Mouse (Mus musculus) fibroblast of lung, adult 2 months (primary cell): ENCODE data around the gene Prrx2.

Source experiments
- DNase-seq: peaks from one replicate; pipeline ENCODE4 v3.0.0-alpha.2; 2011; ENCODE audit warnings: low read depth

Gene Prrx2

GRCm38 (mm10) chr2:30870863-30871262 is 36.1 kb downstream of the Prrx2 start:
- peak; percentile 98 for DNase-seq

GRCm38 (mm10) chr2:30872669-30873068 is 37.9 kb downstream of the Prrx2 start:
- DNase-seq, result no peak

GRCm38 (mm10) chr2:30874445-30874844 is 39.7 kb downstream of the Prrx2 start:
- DNase-seq, result no peak

GRCm38 (mm10) chr2:30875096-30875495 is 40.3 kb downstream of the Prrx2 start:
- no peak for DNase-seq

- DNase-seq, result peak; percentile 80
Observed at GRCm38 (mm10) chr2:30875621-30876432, 41.1 kb downstream of the Prrx2 start.

- DNase-seq, result no peak
Observed at GRCm38 (mm10) chr2:30879481-30879880, 44.7 kb downstream of the Prrx2 start.

- DNase-seq, result no peak
Observed at GRCm38 (mm10) chr2:30881215-30881614, 46.4 kb downstream of the Prrx2 start.

- DNase-seq, result no peak
Observed at GRCm38 (mm10) chr2:30884852-30885373, 50.1 kb downstream of the Prrx2 start.

- peak; percentile 61 for DNase-seq
Observed at GRCm38 (mm10) chr2:30885453-30886163, 50.8 kb downstream of the Prrx2 start.

GRCm38 (mm10) chr2:30891002-30891401 is 56.2 kb downstream of the Prrx2 start:
- DNase-seq, result no peak

- no peak for DNase-seq
Observed at GRCm38 (mm10) chr2:30893399-30893798, 58.6 kb downstream of the Prrx2 start.

- DNase-seq, result no peak
Observed at GRCm38 (mm10) chr2:30893946-30894345, 59.2 kb downstream of the Prrx2 start.

- no peak for DNase-seq
Observed at GRCm38 (mm10) chr2:30897291-30897690, 62.5 kb downstream of the Prrx2 start.

GRCm38 (mm10) chr2:30899397-30900069 is 64.8 kb downstream of the Prrx2 start:
- DNase-seq, result no peak

- no peak for DNase-seq
Observed at GRCm38 (mm10) chr2:30901646-30902160, 66.9 kb downstream of the Prrx2 start.

- no peak for DNase-seq
Observed at GRCm38 (mm10) chr2:30902256-30902655, 67.5 kb downstream of the Prrx2 start.

GRCm38 (mm10) chr2:30902726-30903722 is 68.3 kb downstream of the Prrx2 start:
- DNase-seq, result no peak

- no peak for DNase-seq
Observed at GRCm38 (mm10) chr2:30904231-30904630, 69.5 kb downstream of the Prrx2 start.

GRCm38 (mm10) chr2:30904991-30905390 is 70.2 kb downstream of the Prrx2 start:
- DNase-seq, result no peak

- DNase-seq, result no peak
Observed at GRCm38 (mm10) chr2:30905906-30906305, 71.1 kb downstream of the Prrx2 start.

GRCm38 (mm10) chr2:30906641-30907040 is 71.9 kb downstream of the Prrx2 start:
- DNase-seq, result no peak
